Mouse (Mus musculus): ENCODE data around the gene Glrx2.
"Not testable (repeated sequence)": the region's sequence is repeated elsewhere in the genome, so short reads cannot be mapped to it uniquely, and the experiment has no call there.

Glrx2 gene

GRCm38 (mm10) chr1:143716038-143716437, at the start of gene Glrx2:
Gene Glrx2, plus strand, starts transcription at chr1:143716338.
- not testable (repeated sequence) for DNase-seq

- no peak for DNase-seq
These were observed 40.3 kb upstream of the Glrx2 start for GRCm38 (mm10) chr1:143675734-143676361.

- DNase-seq, result peak; percentile 87
These were observed 35.0 kb upstream of the Glrx2 start for GRCm38 (mm10) chr1:143681108-143681507.

GRCm38 (mm10) chr1:143684849-143685248, 31.3 kb upstream of the Glrx2 start:
- no peak for DNase-seq

GRCm38 (mm10) chr1:143701736-143702135, 14.4 kb upstream of the Glrx2 start:
- DNase-seq, result no peak

GRCm38 (mm10) chr1:143702141-143702740, 13.9 kb upstream of the Glrx2 start:
- DNase-seq, result no peak

GRCm38 (mm10) chr1:143702741-143703262, 13.3 kb upstream of the Glrx2 start, which contains the start of gene Cdc73:
Gene Cdc73, minus strand, starts transcription at chr1:143702893.
- DNase-seq, result peak; percentile 92

GRCm38 (mm10) chr1:143707006-143707405, 9.1 kb upstream of the Glrx2 start:
- no peak for DNase-seq

- no peak for DNase-seq
These were observed 7.8 kb upstream of the Glrx2 start for GRCm38 (mm10) chr1:143708361-143708760.

- DNase-seq, result no peak
These were observed 6.0 kb upstream of the Glrx2 start for GRCm38 (mm10) chr1:143709966-143710626.

- no peak for DNase-seq
These were observed 5.5 kb upstream of the Glrx2 start for GRCm38 (mm10) chr1:143710627-143710976.

GRCm38 (mm10) chr1:143724456-143725064, 8.4 kb downstream of the Glrx2 start:
- DNase-seq, result no peak

GRCm38 (mm10) chr1:143727701-143728445, 11.7 kb downstream of the Glrx2 start:
- no peak for DNase-seq

- DNase-seq, result no peak
These were observed 14.8 kb downstream of the Glrx2 start for GRCm38 (mm10) chr1:143730899-143731298.

GRCm38 (mm10) chr1:143731691-143732090, 15.6 kb downstream of the Glrx2 start:
- no peak for DNase-seq

GRCm38 (mm10) chr1:143733914-143734410, 17.8 kb downstream of the Glrx2 start:
- DNase-seq, result no peak

GRCm38 (mm10) chr1:143738811-143739210, 22.7 kb downstream of the Glrx2 start:
- DNase-seq, result no peak

- peak; percentile 95 for DNase-seq
These were observed 23.5 kb downstream of the Glrx2 start for GRCm38 (mm10) chr1:143739361-143740350.

GRCm38 (mm10) chr1:143740581-143740980, 24.4 kb downstream of the Glrx2 start:
- peak; percentile 50 for DNase-seq

- no peak for DNase-seq
These were observed 25.2 kb downstream of the Glrx2 start for GRCm38 (mm10) chr1:143741331-143741730.

- no peak for DNase-seq
These were observed 26.0 kb downstream of the Glrx2 start for GRCm38 (mm10) chr1:143742186-143742585.
